In genomic region chr11:98336245-98337107, GRCm38 (mm10) we compare ENCODE assay signal across 15 mouse cellular contexts. TPM values are rescaled to one million over a fixed set of nuclear protein-coding genes. Genes with fewer than 3 reads are reported as not detected.
DNase-seq lines count a peak whose midpoint lies in the region; ATAC-seq and TF ChIP-seq lines count a peak whose summit lies in the region.
"Had no signal": no experiment of that assay in that cellular context is flagged by ENCODE, and none has a peak within 500 bp of the region (broad histone marks: within the 10 kb centered on the region; RNA-seq: fewer than 3 reads in every experiment).

No protein-coding gene starts in this region.

- peaks cover 31% of the 10 kb centered on the region for H3K27me3 ChIP-seq in hindbrain, postnatal 0 days (ENCODE audit: insufficient read depth, low read length)
- H3K27me3 ChIP-seq in hindbrain, embryonic 12.5 days = peaks cover 96% of the 10 kb centered on the region
- peaks cover 48% of the 10 kb centered on the region for H3K27me3 ChIP-seq in thymus, adult 2 months (ENCODE audit: control insufficient read depth, insufficient read depth, low read length)
- H3K27me3 ChIP-seq in stomach, postnatal 0 days (ENCODE audit: control insufficient read depth, insufficient read depth, low read length) = peaks cover 26% of the 10 kb centered on the region; the same call in 1 of the 2 replicates

- H3K36me3 ChIP-seq in hindbrain, postnatal 0 days (ENCODE audit: insufficient read depth, low read length) = no peaks in the 10 kb centered on the region
- no peaks in the 10 kb centered on the region for H3K36me3 ChIP-seq in hindbrain, embryonic 12.5 days
- H3K36me3 ChIP-seq in thymus, adult 2 months (ENCODE audit: control insufficient read depth, insufficient read depth, low read length) = no peaks in the 10 kb centered on the region
- no peaks in the 10 kb centered on the region for H3K36me3 ChIP-seq in stomach, postnatal 0 days (ENCODE audit: control insufficient read depth, insufficient read depth, low read length)
- H3K36me3 ChIP-seq: forebrain, embryonic 15.5 days; heart, embryonic 12.5 days; limb, embryonic 15.5 days had no signal

- WGBS in hindbrain, postnatal 0 days = 19% methylated on average over 13 of the region's 13 CpGs
- 16% methylated on average over 13 of the region's 13 CpGs for WGBS in hindbrain, embryonic 12.5 days
- WGBS in thymus, adult 2 months = 29% methylated on average over 13 of the region's 13 CpGs
- 17% methylated on average over 13 of the region's 13 CpGs for WGBS in stomach, postnatal 0 days

- TF ChIP-seq POLR2A in thymus, adult 2 months (IDR thresholded peaks at IDR 0.05; ENCODE audit: control insufficient read depth, extremely low read depth, insufficient read depth, low read length, poor library complexity) = no peak

- H3K4me2 ChIP-seq in hindbrain, postnatal 0 days (ENCODE audit: low read depth, low read length) = no peak overlapping the region
- no peak overlapping the region for H3K4me2 ChIP-seq in hindbrain, embryonic 12.5 days (replicated peaks)
- H3K4me2 ChIP-seq in stomach, postnatal 0 days (replicated peaks; ENCODE audit: low read depth) = no peak overlapping the region
- H3K4me2 ChIP-seq: forebrain, embryonic 15.5 days; heart, embryonic 12.5 days; limb, embryonic 15.5 days had no signal

- no peak overlapping the region for H3K4me3 ChIP-seq in hindbrain, postnatal 0 days (ENCODE audit: low read length)
- H3K4me3 ChIP-seq in hindbrain, embryonic 12.5 days = no peak overlapping the region
- no peak overlapping the region for H3K4me3 ChIP-seq in thymus, adult 2 months (ENCODE audit: control insufficient read depth, insufficient read depth, low read length)
- no peak overlapping the region for H3K4me3 ChIP-seq in stomach, postnatal 0 days (ENCODE audit: low read depth, low read length)
- H3K4me3 ChIP-seq: forebrain, embryonic 15.5 days; heart, embryonic 12.5 days; limb, embryonic 15.5 days had no signal

- peak; percentile 63 for TF ChIP-seq CTCF in hindbrain, postnatal 0 days (IDR thresholded peaks at IDR 0.05; ENCODE audit: low read depth)
- TF ChIP-seq CTCF in thymus, adult 2 months (IDR thresholded peaks at IDR 0.05; ENCODE audit: borderline replicate concordance, control insufficient read depth, extremely low read depth, insufficient read depth, low read length, poor library complexity) = peak; percentile 38; the same call in 1 of the 2 replicates
- peak; percentile 56 for TF ChIP-seq CTCF in stomach, postnatal 0 days (IDR thresholded peaks at IDR 0.05; ENCODE audit: low read depth)

- ATAC-seq in hindbrain, postnatal 0 days = no peak
- ATAC-seq in hindbrain, embryonic 12.5 days (ENCODE audit: low FRiP score) = no peak
- ATAC-seq in stomach, postnatal 0 days (ENCODE audit: low FRiP score, low TSS enrichment) = no peak
- ATAC-seq in erythroid progenitor cell, adult 5-6 weeks (replicated peaks; ENCODE audit: low FRiP score, poor library complexity, severe bottlenecking) = no peak
- ATAC-seq: forebrain, embryonic 15.5 days; hindbrain, embryonic 16.5 days had no signal

- no peak overlapping the region for H3K9ac ChIP-seq in hindbrain, postnatal 0 days (replicated peaks; ENCODE audit: low read length)
- no peak overlapping the region for H3K9ac ChIP-seq in hindbrain, embryonic 12.5 days
- no peak overlapping the region for H3K9ac ChIP-seq in stomach, postnatal 0 days (ENCODE audit: low read length)
- H3K9ac ChIP-seq: forebrain, embryonic 15.5 days; heart, embryonic 12.5 days; limb, embryonic 15.5 days had no signal

- H3K9me3 ChIP-seq in hindbrain, postnatal 0 days (ENCODE audit: low read length) = no peaks in the 10 kb centered on the region
- H3K9me3 ChIP-seq in hindbrain, embryonic 12.5 days (replicated peaks) = no peaks in the 10 kb centered on the region
- H3K9me3 ChIP-seq in stomach, postnatal 0 days (ENCODE audit: control insufficient read depth, low read length) = no peaks in the 10 kb centered on the region
- H3K9me3 ChIP-seq: forebrain, embryonic 15.5 days; heart, embryonic 12.5 days; limb, embryonic 15.5 days had no signal

- no peak for DNase-seq in hindbrain, postnatal 0 days (ENCODE audit: low spot score)
- DNase-seq in thymus, adult 2 months = no peak
- no peak for DNase-seq in thymus, postnatal 14 days
- DNase-seq in cerebellum, postnatal 14 days = peak; percentile 64 to 79
- no peak for DNase-seq in stomach, postnatal 0 days (ENCODE audit: low spot score)
- DNase-seq in layer of hippocampus, adult 18-20 months (ENCODE audit: low spot score in 2 of 2) = no peak
- DNase-seq: adrenal gland, adult 2 months; embryo, embryonic 11 days had no signal

- no peak for TF ChIP-seq EP300 in stomach, postnatal 0 days (optimal IDR thresholded peaks at IDR 0.05)

- H3K27ac ChIP-seq in hindbrain, postnatal 0 days = no peak overlapping the region
- no peak overlapping the region for H3K27ac ChIP-seq in hindbrain, embryonic 12.5 days
- no peak overlapping the region for H3K27ac ChIP-seq in thymus, adult 2 months (ENCODE audit: control insufficient read depth, insufficient read depth, low read length)
- no peak overlapping the region for H3K27ac ChIP-seq in stomach, postnatal 0 days (replicated peaks)
- H3K27ac ChIP-seq: limb, embryonic 15.5 days had no signal

- H3K4me1 ChIP-seq in hindbrain, postnatal 0 days (ENCODE audit: insufficient read depth, low read length) = peaks cover 17% of the 10 kb centered on the region
- peaks cover 41% of the 10 kb centered on the region for H3K4me1 ChIP-seq in hindbrain, embryonic 12.5 days
- peaks cover 8% of the 10 kb centered on the region for H3K4me1 ChIP-seq in thymus, adult 2 months (replicated peaks; ENCODE audit: control insufficient read depth, insufficient read depth, low read length)
- H3K4me1 ChIP-seq in stomach, postnatal 0 days (replicated peaks; ENCODE audit: control insufficient read depth, insufficient read depth) = peaks cover 3% of the 10 kb centered on the region

RNA-seq across cellular contexts. Expression of gene Neurod2, which starts 7.0 kb away (rescaled TPM):
- total RNA-seq in hindbrain, postnatal 0 days (2014; rRNA removed) = 87.0 and 93.2 TPM in 2 replicates
- polyA plus RNA-seq in hindbrain, postnatal 0 days (2015; fragmentation: Nextera tagmentation; extraction: Ambion mirVana) = 30.7 and 34.3 TPM in 2 replicates
- polyA plus RNA-seq in hindbrain, embryonic 12.5 days (2016; fragmentation: Nextera tagmentation; extraction: Ambion mirVana) = 7.2 and 10.2 TPM in 2 replicates
- polyA plus RNA-seq in thymus, adult 2 months (2012; rRNA removed) = 0.12 and 0.22 TPM in 2 replicates
- 0.02 and 0.08 TPM in 2 replicates for polyA plus RNA-seq in stomach, postnatal 0 days (2015; fragmentation: Nextera tagmentation; extraction: Ambion mirVana)
- 100 to 1,000 TPM; 158 to 159 TPM for total RNA-seq in layer of hippocampus, adult 18-20 months (2021)
- total RNA-seq in erythroid progenitor cell, adult 5-6 weeks (2015; ENCODE audit: low replicate concordance) = not detected in 2 replicates
- total RNA-seq in erythroid progenitor cell, adult 5-6 weeks (2017; ENCODE audit: low replicate concordance) = not detected in 2 replicates
- total RNA-seq: adrenal gland, adult 2 months had no signal
- polyA plus RNA-seq: adrenal gland, adult 2 months; heart, embryonic 12.5 days; limb, embryonic 15.5 days; stomach, embryonic 16.5 days had no signal

RNA-seq across cellular contexts. Expression of gene Ppp1r1b, which starts 11.7 kb away (rescaled TPM):
- total RNA-seq in hindbrain, postnatal 0 days (2014; rRNA removed) = 1.3 and 3.5 TPM in 2 replicates
- polyA plus RNA-seq in hindbrain, postnatal 0 days (2015; fragmentation: Nextera tagmentation; extraction: Ambion mirVana) = 18.0 and 19.1 TPM in 2 replicates
- polyA plus RNA-seq in hindbrain, embryonic 12.5 days (2016; fragmentation: Nextera tagmentation; extraction: Ambion mirVana) = 0.37 and 0.52 TPM in 2 replicates
- 5.9 and 11.5 TPM in 2 replicates for polyA plus RNA-seq in thymus, adult 2 months (2012; rRNA removed)
- polyA plus RNA-seq in stomach, postnatal 0 days (2015; fragmentation: Nextera tagmentation; extraction: Ambion mirVana) = 6.9 and 7.0 TPM in 2 replicates
- total RNA-seq in layer of hippocampus, adult 18-20 months (2021) = 10 to 100 TPM; 59.9 to 65.4 TPM
- not detected in 2 replicates for total RNA-seq in erythroid progenitor cell, adult 5-6 weeks (2015; ENCODE audit: low replicate concordance)
- total RNA-seq in erythroid progenitor cell, adult 5-6 weeks (2017; ENCODE audit: low replicate concordance) = not detected in 2 replicates

RNA-seq across cellular contexts. Expression of gene Stard3, which starts 21.7 kb away (rescaled TPM):
- 44.0 and 52.4 TPM in 2 replicates for total RNA-seq in hindbrain, postnatal 0 days (2014; rRNA removed)
- 28.4 and 31.9 TPM in 2 replicates for polyA plus RNA-seq in hindbrain, postnatal 0 days (2015; fragmentation: Nextera tagmentation; extraction: Ambion mirVana)
- polyA plus RNA-seq in hindbrain, embryonic 12.5 days (2016; fragmentation: Nextera tagmentation; extraction: Ambion mirVana) = 49.0 and 50.0 TPM in 2 replicates
- 260 and 271 TPM in 2 replicates for polyA plus RNA-seq in thymus, adult 2 months (2012; rRNA removed)
- 24.9 TPM in 2 replicates for polyA plus RNA-seq in stomach, postnatal 0 days (2015; fragmentation: Nextera tagmentation; extraction: Ambion mirVana)
- total RNA-seq in layer of hippocampus, adult 18-20 months (2021) = 10 to 100 TPM; 35.3 to 36.7 TPM
- 4.6 and 8.3 TPM in 2 replicates for total RNA-seq in erythroid progenitor cell, adult 5-6 weeks (2015; ENCODE audit: low replicate concordance)
- 5.6 and 7.6 TPM in 2 replicates for total RNA-seq in erythroid progenitor cell, adult 5-6 weeks (2017; ENCODE audit: low replicate concordance)

RNA-seq across cellular contexts. Expression of gene Tcap, which starts 47.1 kb away (rescaled TPM):
- total RNA-seq in hindbrain, postnatal 0 days (2014; rRNA removed) = 0.26 and 4.4 TPM in 2 replicates
- not detected in 2 replicates for polyA plus RNA-seq in hindbrain, postnatal 0 days (2015; fragmentation: Nextera tagmentation; extraction: Ambion mirVana)
- polyA plus RNA-seq in hindbrain, embryonic 12.5 days (2016; fragmentation: Nextera tagmentation; extraction: Ambion mirVana) = 0.31 and 1.7 TPM in 2 replicates
- 9.9 and 83.8 TPM in 2 replicates for polyA plus RNA-seq in thymus, adult 2 months (2012; rRNA removed)
- polyA plus RNA-seq in stomach, postnatal 0 days (2015; fragmentation: Nextera tagmentation; extraction: Ambion mirVana) = 0.13 and 0.38 TPM in 2 replicates
- under 1 TPM; 0.92 to 0.96 TPM for total RNA-seq in layer of hippocampus, adult 18-20 months (2021)
- not detected in 2 replicates for total RNA-seq in erythroid progenitor cell, adult 5-6 weeks (2015; ENCODE audit: low replicate concordance)
- total RNA-seq in erythroid progenitor cell, adult 5-6 weeks (2017; ENCODE audit: low replicate concordance) = not detected in 2 replicates

RNA-seq across cellular contexts. Expression of gene Pnmt, which starts 49.8 kb away (rescaled TPM):
- 1.2 and 5.4 TPM in 2 replicates for total RNA-seq in hindbrain, postnatal 0 days (2014; rRNA removed)
- polyA plus RNA-seq in hindbrain, postnatal 0 days (2015; fragmentation: Nextera tagmentation; extraction: Ambion mirVana) = 5.4 and 5.5 TPM in 2 replicates
- polyA plus RNA-seq in hindbrain, embryonic 12.5 days (2016; fragmentation: Nextera tagmentation; extraction: Ambion mirVana) = 1.0 and 1.1 TPM in 2 replicates
- 0.77 and 1.3 TPM in 2 replicates for polyA plus RNA-seq in thymus, adult 2 months (2012; rRNA removed)
- not detected in 2 replicates for polyA plus RNA-seq in stomach, postnatal 0 days (2015; fragmentation: Nextera tagmentation; extraction: Ambion mirVana)
- under 1 TPM in 1 of 2 experiments, not detected in 1; 0.37 TPM for total RNA-seq in layer of hippocampus, adult 18-20 months (2021)
- not detected in 2 replicates for total RNA-seq in erythroid progenitor cell, adult 5-6 weeks (2015; ENCODE audit: low replicate concordance)
- total RNA-seq in erythroid progenitor cell, adult 5-6 weeks (2017; ENCODE audit: low replicate concordance) = not detected in 2 replicates

Comparison
In these comparisons a context has a peak if more than half of its experiments do, and no peak if none do; other contexts are left out.
1. DNase-seq: peak in cerebellum, postnatal 14 days (2 of 2); none in hindbrain, postnatal 0 days (single experiment), thymus, adult 2 months (single experiment), thymus, postnatal 14 days (single experiment), stomach, postnatal 0 days (single experiment) and layer of hippocampus, adult 18-20 months (0 of 2).
2. Peak in every context shown above with its lines, with median percentiles within 50 percentile points of each other: CTCF ChIP-seq.